Mouse (Mus musculus) gastrocnemius, postnatal 4 days (tissue): ENCODE measurements at regions not wholly inside any gene's neighbourhood (a gene's known extent, or its start where the extent isn't known, plus 50 kb on each side); places are given as distances from the start of the nearest gene placed in this dataset.

Experiments used
- DNase-seq, 2 experiments: peaks; one replicate each; pipeline ENCODE4 v3.0.0; 2021 to 2022; ENCODE audit warnings: low spot score in 2 of 2, mixed read lengths in 2 of 2

- DNase-seq, result no peak
Measured at GRCm38 (mm10) chr5:28567341-28567905, 100.4 kb upstream of the Shh start.

GRCm38 (mm10) chr5:28563401-28563800 is 96.3 kb upstream of the Shh start:
- no peak for DNase-seq

- DNase-seq, result no peak
Measured at GRCm38 (mm10) chr5:28562917-28563316, 95.9 kb upstream of the Shh start.

- DNase-seq, result no peak
Measured at GRCm38 (mm10) chr5:28553543-28553942, 86.5 kb upstream of the Shh start.

- no peak for DNase-seq
Measured at GRCm38 (mm10) chr5:28530202-28530855, 63.3 kb upstream of the Shh start.

GRCm38 (mm10) chr5:28526435-28526834 is 59.4 kb upstream of the Shh start:
- no peak for DNase-seq

GRCm38 (mm10) chr5:28520800-28521707 is 54.0 kb upstream of the Shh start:
- peak; percentile 58 to 61 for DNase-seq

- no peak for DNase-seq
Measured at GRCm38 (mm10) chr5:28519059-28519543, 52.0 kb upstream of the Shh start.
